Mouse (Mus musculus) ovary, postnatal 14 days (tissue): ENCODE data around the gene Tac2.

Experiments used
- DNase-seq: peaks from one replicate; pipeline ENCODE4 v3.0.0; 2022; ENCODE audit warnings: low spot score

Tac2 gene

GRCm38 (mm10) chr10:127725136-127725535, 858 bp downstream of the Tac2 start:
- no peak for DNase-seq

GRCm38 (mm10) chr10:127728437-127728836, 4.2 kb downstream of the Tac2 start:
- no peak for DNase-seq

GRCm38 (mm10) chr10:127730285-127730932, 6.1 kb downstream of the Tac2 start:
- no peak for DNase-seq

GRCm38 (mm10) chr10:127730933-127731310, 6.6 kb downstream of the Tac2 start:
- DNase-seq, result no peak

GRCm38 (mm10) chr10:127731397-127731796, 7.1 kb downstream of the Tac2 start:
- no peak for DNase-seq

- DNase-seq, result no peak
Observed at GRCm38 (mm10) chr10:127734434-127734833, 10.2 kb downstream of the Tac2 start.

- no peak for DNase-seq
Observed at GRCm38 (mm10) chr10:127736266-127736665, 12.0 kb downstream of the Tac2 start.

- DNase-seq, result no peak
Observed at GRCm38 (mm10) chr10:127736916-127737315, 12.6 kb downstream of the Tac2 start.

- DNase-seq, result no peak
Observed at GRCm38 (mm10) chr10:127737552-127737951, 13.3 kb downstream of the Tac2 start.

GRCm38 (mm10) chr10:127738151-127738882, 14.0 kb downstream of the Tac2 start:
- no peak for DNase-seq

- peak; percentile 77 for DNase-seq
Observed at GRCm38 (mm10) chr10:127739083-127739660, 14.9 kb downstream of the Tac2 start, which contains the start of gene Zbtb39. Zbtb39 (plus strand) TSS chr10:127739538.

GRCm38 (mm10) chr10:127739661-127740161, 15.4 kb downstream of the Tac2 start:
- DNase-seq, result no peak

- DNase-seq, result no peak
Observed at GRCm38 (mm10) chr10:127744661-127745060, 20.4 kb downstream of the Tac2 start.

- DNase-seq, result no peak
Observed at GRCm38 (mm10) chr10:127745886-127746285, 21.6 kb downstream of the Tac2 start.

- DNase-seq, result no peak
Observed at GRCm38 (mm10) chr10:127747254-127747653, 23.0 kb downstream of the Tac2 start.

- no peak for DNase-seq
Observed at GRCm38 (mm10) chr10:127748847-127749612, 24.8 kb downstream of the Tac2 start.

- no peak for DNase-seq
Observed at GRCm38 (mm10) chr10:127750136-127750777, 26.0 kb downstream of the Tac2 start.

GRCm38 (mm10) chr10:127751548-127751947, 27.3 kb downstream of the Tac2 start, which contains the start of gene Gpr182:
Gpr182 (minus strand) TSS chr10:127751732.
- no peak for DNase-seq

GRCm38 (mm10) chr10:127754566-127755166, 30.4 kb downstream of the Tac2 start:
- no peak for DNase-seq

GRCm38 (mm10) chr10:127755246-127755645, 31.0 kb downstream of the Tac2 start:
- DNase-seq, result no peak

GRCm38 (mm10) chr10:127755770-127756468, 31.6 kb downstream of the Tac2 start:
- DNase-seq, result no peak
